Mouse (Mus musculus) C2C12 (cell line): ENCODE results near the gene Hist1h2aa.

Experiments used
- CTCF ChIP-seq: IDR thresholded peaks from one replicate; pipeline ENCODE4 v1.5.1; 2011; ENCODE audit not compliant: control insufficient read depth, insufficient read depth, insufficient read length
- MYOD1 ChIP-seq: IDR thresholded peaks from one replicate; pipeline ENCODE4 v1.6.1; 2011; ENCODE audit warnings: low read depth; ENCODE audit not compliant: control insufficient read depth, insufficient read length
- USF1 ChIP-seq: IDR thresholded peaks from one replicate; pipeline ENCODE4 v1.6.1; 2011; ENCODE audit warnings: low read depth, mild to moderate bottlenecking, control low read depth, moderate library complexity

GRCm38 (mm10) chr13:23925792-23926191, 8.5 kb upstream of the Hist1h2aa start:
- TF ChIP-seq CTCF, result no peak
- TF ChIP-seq USF1, result no peak
- no peak for TF ChIP-seq MYOD1
